Mouse (Mus musculus) gastrocnemius, postnatal 36 days (tissue): Measurements from ENCODE around the gene Tnip3. TPM values are rescaled to one million over a fixed set of nuclear protein-coding genes. Genes with fewer than 3 reads are reported as not detected.

ENCODE experiments used
- DNase-seq, 2 experiments: peaks; one replicate each; pipeline ENCODE4 v3.0.0; 2022
- intact Hi-C: fragments of 180-260 bp; cut with DNase I; formaldehyde crosslinking; loops from one replicate; pipeline ENCODE4 v1.15.1; 2025
- total RNA-seq, 2 experiments: library from RNA; stranded (reverse); gene quantifications; 2 replicates each; pipeline ENCODE4 v1.2.3; 2021

Gene Tnip3
- total RNA-seq, 2 experiments from 2014 or later = not detected

GRCm38 (mm10) chr6:65583029-65583428, 57.9 kb downstream of the Tnip3 start:
- DNase-seq = no peak
- intact Hi-C loops = no loop called here

- DNase-seq = peak in 1 of 2 experiments; percentile 5
- intact Hi-C loops = no loop called here
These were observed 59.8 kb downstream of the Tnip3 start for GRCm38 (mm10) chr6:65584870-65585332.

GRCm38 (mm10) chr6:65585333-65586053, 60.4 kb downstream of the Tnip3 start:
- intact Hi-C loops = no loop called here
- DNase-seq = no peak

- intact Hi-C loops = no loop called here
- DNase-seq = no peak
These were observed 63.7 kb downstream of the Tnip3 start for GRCm38 (mm10) chr6:65588847-65589246.

GRCm38 (mm10) chr6:65590018-65590417, 64.9 kb downstream of the Tnip3 start:
- intact Hi-C loops = no loop called here
- DNase-seq = no peak

- intact Hi-C loops = no loop called here
These were observed 69.1 kb downstream of the Tnip3 start for GRCm38 (mm10) chr6:65594171-65594570.

GRCm38 (mm10) chr6:65595371-65595770, 70.3 kb downstream of the Tnip3 start:
- no peak for DNase-seq
- intact Hi-C loops = no loop called here

More at GRCm38 (mm10) chr6:65594171-65594570, 69.1 kb downstream of the Tnip3 start:
- DNase-seq = no peak

- DNase-seq = no peak
- intact Hi-C loops = no loop called here
These were observed 72.1 kb downstream of the Tnip3 start for GRCm38 (mm10) chr6:65597056-65597818.

GRCm38 (mm10) chr6:65598522-65598921, 73.4 kb downstream of the Tnip3 start:
- DNase-seq = no peak
- intact Hi-C loops = no loop called here

GRCm38 (mm10) chr6:65599865-65600739, 75.0 kb downstream of the Tnip3 start:
- intact Hi-C loops = no loop called here
- DNase-seq = no peak

GRCm38 (mm10) chr6:65600887-65601286, 75.8 kb downstream of the Tnip3 start:
- intact Hi-C loops = no loop called here
- no peak for DNase-seq

- intact Hi-C loops = no loop called here
- no peak for DNase-seq
These were observed 80.7 kb downstream of the Tnip3 start for GRCm38 (mm10) chr6:65605778-65606177.

- DNase-seq = no peak
- intact Hi-C loops = no loop called here
These were observed 81.8 kb downstream of the Tnip3 start for GRCm38 (mm10) chr6:65606946-65607345.

GRCm38 (mm10) chr6:65611834-65612233, 86.7 kb downstream of the Tnip3 start:
- no peak for DNase-seq
- intact Hi-C loops = no loop called here

- intact Hi-C loops = no loop called here
- DNase-seq = no peak
These were observed 88.9 kb downstream of the Tnip3 start for GRCm38 (mm10) chr6:65613924-65614585.

GRCm38 (mm10) chr6:65615641-65616040, 90.5 kb downstream of the Tnip3 start:
- intact Hi-C loops = no loop called here
- DNase-seq = no peak

GRCm38 (mm10) chr6:65621260-65621659, 96.1 kb downstream of the Tnip3 start:
- intact Hi-C loops = no loop called here
- no peak for DNase-seq

- intact Hi-C loops = no loop called here
- DNase-seq = no peak
These were observed 98.1 kb downstream of the Tnip3 start for GRCm38 (mm10) chr6:65623016-65623715.

GRCm38 (mm10) chr6:65630578-65630977, 105.5 kb downstream of the Tnip3 start:
- intact Hi-C loops = no loop called here
- no peak for DNase-seq

- intact Hi-C loops = no loop called here
- no peak for DNase-seq
These were observed 107.1 kb downstream of the Tnip3 start for GRCm38 (mm10) chr6:65632184-65632583.
